Mouse (Mus musculus): ENCODE measurements around the gene 2200002J24Rik. TPM values are rescaled to one million over a fixed set of nuclear protein-coding genes. Genes with fewer than 3 reads are reported as not detected.
A peak's percentile ranks its signal among the peaks of the same experiment; 100 is the strongest.
"Not testable (repeated sequence)": the region's sequence is repeated elsewhere in the genome, so short reads cannot be mapped to it uniquely, and the experiment has no call there.

The 2200002J24Rik gene
- total RNA-seq, 4 experiments from 2014 or later: 0.82 TPM; not detected in 3

- DNase-seq (ENCODE audit: low spot score): peak; percentile 5
Measured at GRCm38 (mm10) chr7:30728739-30729395, 30.1 kb downstream of the 2200002J24Rik start.

GRCm38 (mm10) chr7:30729396-30730063, 30.8 kb downstream of the 2200002J24Rik start, which contains the start of gene Tmem147:
Gene Tmem147 (minus strand): TSS chr7:30729540.
- DNase-seq (ENCODE audit: low spot score): peak; percentile 97

GRCm38 (mm10) chr7:30730064-30730722, 31.5 kb downstream of the 2200002J24Rik start:
- not testable (repeated sequence) for DNase-seq (ENCODE audit: low spot score)

GRCm38 (mm10) chr7:30736211-30736610, 37.5 kb downstream of the 2200002J24Rik start:
- no peak for DNase-seq (ENCODE audit: low spot score)

- not testable (repeated sequence) for DNase-seq (ENCODE audit: low spot score)
Measured at GRCm38 (mm10) chr7:30742570-30742969, 43.8 kb downstream of the 2200002J24Rik start.

GRCm38 (mm10) chr7:30743617-30744016, 44.9 kb downstream of the 2200002J24Rik start, which contains the start of gene Gapdhs:
Gene Gapdhs (minus strand): TSS chr7:30743681.
- not testable (repeated sequence) for DNase-seq (ENCODE audit: low spot score)

GRCm38 (mm10) chr7:30744022-30744598, 45.4 kb downstream of the 2200002J24Rik start:
- peak; percentile 19 for DNase-seq (ENCODE audit: low spot score)

- no peak for DNase-seq (ENCODE audit: low spot score)
Measured at GRCm38 (mm10) chr7:30747525-30748204, 48.9 kb downstream of the 2200002J24Rik start.

Other genes starting within 250 kb of the 2200002J24Rik start
- gene Kirrel2, start 241.2 kb upstream of the 2200002J24Rik start, total RNA-seq (2022): not detected
- not detected for gene Nphs1, start 240.6 kb upstream of the 2200002J24Rik start, total RNA-seq (2022)
- gene Prodh2, start 205.3 kb upstream of the 2200002J24Rik start, total RNA-seq (2022): not detected
- under 1 TPM; 0.32 to 0.60 (median 0.36) TPM for gene Arhgap33, start 163.9 kb upstream of the 2200002J24Rik start, total RNA-seq (2022)
- gene Hspb6, start 146.7 kb upstream of the 2200002J24Rik start, total RNA-seq (2022): 1,000 to 10,000 TPM in 1 of 4 experiments, 100 to 1,000 TPM in 3; 852 to 1,087 (median 985) TPM
- gene Proser3, start 146.6 kb upstream of the 2200002J24Rik start, total RNA-seq (2022): 1 to 10 TPM; 3.1 to 4.5 (median 3.9) TPM
- 10 to 100 TPM; 13.5 to 21.0 (median 14.6) TPM for gene Lin37, start 139.1 kb upstream of the 2200002J24Rik start, total RNA-seq (2022)
- gene U2af1l4, start 135.6 kb upstream of the 2200002J24Rik start, total RNA-seq (2022): 10 to 100 TPM; 62.1 to 70.3 (median 67.2) TPM
- 1 to 10 TPM in 2 of 4 experiments, under 1 TPM in 2; 0.80 to 1.6 (median 1.2) TPM for gene Gm49396, start 135.6 kb upstream of the 2200002J24Rik start, total RNA-seq (2022)
- 10 to 100 TPM; 82.2 to 90.7 (median 88.5) TPM for gene Psenen, start 135.3 kb upstream of the 2200002J24Rik start, total RNA-seq (2022)
- 1 to 10 TPM in 3 of 4 experiments, not detected in 1; 1.1 to 1.4 (median 1.1) TPM for gene Igflr1, start 133.5 kb upstream of the 2200002J24Rik start, total RNA-seq (2022)
- 10 to 100 TPM; 14.2 to 19.6 (median 16.2) TPM for gene Kmt2b, start 110.2 kb upstream of the 2200002J24Rik start, total RNA-seq (2022)
- gene Zbtb32, start 100.0 kb upstream of the 2200002J24Rik start, total RNA-seq (2022): not detected
- gene Upk1a, start 86.1 kb upstream of the 2200002J24Rik start, total RNA-seq (2022): under 1 TPM in 1 of 4 experiments, not detected in 3; 0.19 TPM
- gene Cox6b1, start 72.8 kb upstream of the 2200002J24Rik start, total RNA-seq (2022): 1,000 to 10,000 TPM; 4,392 to 5,023 (median 4,762) TPM
- gene Etv2, start 63.1 kb upstream of the 2200002J24Rik start, total RNA-seq (2022): not detected
- 10 to 100 TPM; 43.9 to 49.9 (median 44.7) TPM for gene Rbm42, start 48.6 kb upstream of the 2200002J24Rik start, total RNA-seq (2022)
- 1 to 10 TPM; 3.0 to 7.4 (median 6.0) TPM for gene Haus5, start 33.9 kb upstream of the 2200002J24Rik start, total RNA-seq (2022)
- gene Pmis2, start 27.3 kb upstream of the 2200002J24Rik start, total RNA-seq (2022): under 1 TPM in 1 of 4 experiments, not detected in 3; 0.40 TPM
- under 1 TPM in 3 of 4 experiments, not detected in 1; 0.09 to 0.28 (median 0.16) TPM for gene Atp4a, start 13.3 kb downstream of the 2200002J24Rik start, total RNA-seq (2022)
- gene Tmem147, start 30.6 kb downstream of the 2200002J24Rik start, total RNA-seq (2022): 100 to 1,000 TPM; 229 to 268 (median 258) TPM
- gene Gapdhs, start 44.8 kb downstream of the 2200002J24Rik start, total RNA-seq (2022): not detected
- gene Sbsn, start 52.5 kb downstream of the 2200002J24Rik start, total RNA-seq (2022): 1 to 10 TPM; 1.3 to 4.6 (median 3.0) TPM
- gene Dmkn, start 64.8 kb downstream of the 2200002J24Rik start, total RNA-seq (2022): 1 to 10 TPM in 3 of 4 experiments, under 1 TPM in 1; 0.82 to 1.7 (median 1.4) TPM
- not detected for gene Krtdap, start 89.0 kb downstream of the 2200002J24Rik start, total RNA-seq (2022)
- gene Ffar2, start 124.8 kb downstream of the 2200002J24Rik start, total RNA-seq (2022): under 1 TPM in 2 of 4 experiments, not detected in 2; 0.25 to 0.46 TPM
- gene Ffar3, start 157.3 kb downstream of the 2200002J24Rik start, total RNA-seq (2022): not detected
- gene Ffar1, start 162.6 kb downstream of the 2200002J24Rik start, total RNA-seq (2022): not detected
- 1 to 10 TPM in 1 of 4 experiments, under 1 TPM in 3; 0.52 to 1.0 (median 0.71) TPM for gene Cd22, start 181.4 kb downstream of the 2200002J24Rik start, total RNA-seq (2022)
- gene Mag, start 215.9 kb downstream of the 2200002J24Rik start, total RNA-seq (2022): not detected
- gene Hamp2, start 225.8 kb downstream of the 2200002J24Rik start, total RNA-seq (2022): 1 to 10 TPM; 3.6 to 9.2 (median 5.7) TPM
- 10 to 100 TPM in 3 of 4 experiments, 1 to 10 TPM in 1; 9.3 to 31.5 (median 13.6) TPM for gene Hamp, start 245.1 kb downstream of the 2200002J24Rik start, total RNA-seq (2022)